Mouse (Mus musculus) lung, postnatal 10 days (tissue): ENCODE measurements around the gene Gm19402.
"Not testable (repeated sequence)": the region's sequence is repeated elsewhere in the genome, so short reads cannot be mapped to it uniquely, and the experiment has no call there.

Source experiments
- DNase-seq: peaks from one replicate; pipeline ENCODE4 v3.0.0; 2021

The Gm19402 gene

DNA sequence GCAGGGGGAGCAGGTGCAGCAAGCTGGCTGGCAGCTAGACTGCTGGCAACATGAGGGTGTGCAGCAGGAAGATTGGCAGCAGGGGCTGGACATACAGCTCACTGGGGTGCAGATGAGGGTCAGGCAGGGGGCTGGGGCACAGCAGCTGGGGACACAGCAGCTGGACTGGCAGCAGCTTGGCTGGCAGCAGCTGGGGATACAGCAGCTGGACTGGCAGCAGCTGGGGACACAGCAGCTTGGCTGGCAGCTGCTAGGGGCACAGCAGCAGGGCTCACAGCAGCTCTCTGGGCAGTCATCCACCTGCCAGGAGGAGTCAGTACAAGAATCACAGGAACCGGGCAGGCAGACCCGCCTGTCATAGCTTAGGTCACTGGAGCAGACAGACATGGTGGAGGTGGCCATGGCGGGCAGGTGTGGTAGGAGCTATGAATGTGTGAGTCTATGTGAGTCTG, at the start of gene Gm19402:
Gene Gm19402, minus strand, starts transcription at position 402 of the 452 bp plus-strand sequence.
- not testable (repeated sequence) for DNase-seq

DNA sequence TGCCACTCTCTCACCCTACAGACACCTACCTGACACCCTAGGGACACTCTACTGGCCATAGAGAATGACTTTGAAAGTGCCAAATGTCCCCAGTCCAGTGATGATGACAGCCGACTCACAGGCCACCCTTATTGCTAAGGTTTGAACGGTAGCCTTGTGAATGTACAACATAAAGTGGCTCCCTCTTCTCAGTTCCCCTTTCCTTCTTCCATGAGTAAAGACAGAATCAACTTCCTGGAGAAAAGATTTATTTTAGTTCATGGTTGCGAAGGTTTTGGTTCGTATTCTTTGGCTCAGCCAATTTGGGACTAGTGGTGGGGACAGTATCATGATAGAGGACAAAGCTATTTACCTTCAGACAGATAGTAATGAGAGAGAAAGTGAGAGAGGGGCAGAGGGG, 48.4 kb upstream of the Gm19402 start:
- DNase-seq: no peak

DNA sequence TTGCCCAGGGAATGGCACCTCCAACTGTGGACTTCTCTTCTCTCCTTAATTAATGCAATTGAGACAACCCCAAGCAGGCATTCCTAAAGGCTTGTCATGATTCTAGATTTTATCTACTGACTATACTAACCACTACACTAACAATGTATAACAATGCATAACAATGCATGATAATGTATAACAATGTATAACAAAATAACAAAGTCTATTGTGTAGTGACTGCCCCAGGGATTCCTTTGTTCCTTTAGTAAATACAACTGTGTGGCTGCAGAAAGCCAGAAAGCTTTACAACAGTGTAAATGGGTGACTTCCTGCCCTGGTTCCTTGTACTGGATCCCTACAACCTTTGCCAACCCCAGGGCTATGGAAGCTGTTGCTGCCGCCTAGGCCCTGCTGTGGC, 45.4 kb upstream of the Gm19402 start:
- no peak for DNase-seq

DNA sequence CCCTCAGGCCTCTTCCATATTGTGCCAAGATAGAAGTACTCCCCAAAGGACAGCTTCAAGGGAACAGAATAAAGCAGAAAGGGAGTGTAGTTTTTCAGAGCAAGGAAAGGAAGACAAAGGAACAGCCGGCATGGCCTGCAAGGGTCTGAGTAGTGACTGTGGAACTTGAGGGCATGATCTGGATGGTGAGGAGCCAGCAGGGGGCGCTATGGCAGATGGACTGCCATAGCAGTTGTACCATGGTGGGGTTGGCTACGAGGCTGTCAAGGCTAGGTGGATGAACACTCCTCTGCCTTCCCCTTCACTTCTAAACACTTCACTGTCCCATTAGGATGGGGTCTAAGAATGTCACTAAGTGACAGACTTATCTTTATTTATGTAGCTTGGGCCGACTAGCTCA, 38.7 kb upstream of the Gm19402 start:
- DNase-seq: no peak

DNA sequence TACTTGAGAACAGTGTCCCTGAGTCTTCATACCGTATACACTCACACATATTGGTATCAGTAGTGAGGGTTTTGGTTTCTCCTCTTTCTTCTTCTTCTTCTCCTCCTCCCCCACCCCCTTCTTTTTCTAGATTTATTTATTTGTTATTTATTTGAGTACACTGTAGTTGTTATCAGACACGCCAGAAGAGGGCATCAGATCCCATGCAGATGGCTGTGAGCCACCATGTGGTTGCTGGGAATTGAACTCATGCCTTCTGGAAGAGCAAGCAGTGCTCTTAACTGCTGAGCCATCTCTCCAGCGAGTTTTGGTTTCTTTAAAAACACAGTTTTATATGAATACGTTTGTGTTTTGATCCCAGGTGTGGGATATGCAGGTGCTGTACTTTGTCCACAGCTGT, 37.7 kb upstream of the Gm19402 start:
- DNase-seq: no peak

DNA sequence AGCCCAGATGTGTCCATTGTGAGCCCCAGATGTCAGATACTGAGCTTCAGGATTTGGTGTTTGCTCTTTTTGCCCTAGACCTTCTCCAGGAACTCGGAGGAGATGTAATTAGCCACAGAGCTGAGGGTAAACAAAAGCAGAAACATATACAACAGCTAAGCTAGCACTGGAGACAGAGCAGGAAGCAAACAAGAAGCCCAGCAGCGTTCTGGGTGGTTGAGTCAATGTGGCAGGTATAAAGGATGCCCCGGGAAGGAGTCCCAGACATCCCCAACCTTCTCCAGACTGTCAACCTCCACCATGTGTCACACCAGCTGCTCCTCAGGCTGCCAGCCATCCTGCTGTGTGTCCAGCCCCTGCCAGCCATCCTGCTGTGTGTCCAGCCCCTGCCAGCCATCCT, 35.6 kb upstream of the Gm19402 start, which contains the start of gene Gm10100:
Gene Gm10100, plus strand, starts transcription at position 301 of the 400 bp plus-strand sequence.
- DNase-seq: no peak

DNA sequence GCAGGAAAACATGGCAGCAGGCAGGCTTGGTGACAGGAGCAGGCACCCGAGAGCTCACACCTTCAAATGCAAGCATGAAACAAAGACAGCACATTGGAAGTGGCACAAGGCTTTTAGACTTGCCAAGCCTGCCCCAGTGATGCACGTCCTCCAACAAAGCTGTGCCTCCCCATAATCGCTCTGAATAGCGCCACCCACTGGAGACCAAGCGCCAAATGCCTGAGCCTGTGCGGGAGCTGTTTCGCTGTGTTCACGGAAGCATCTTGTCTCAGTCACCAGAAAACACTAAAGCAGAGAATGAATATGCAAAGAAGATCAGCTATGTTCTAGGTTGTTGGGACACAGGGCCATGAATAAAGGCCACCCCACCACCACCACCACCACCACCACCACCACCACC, 34.3 kb upstream of the Gm19402 start:
- no peak for DNase-seq

DNA sequence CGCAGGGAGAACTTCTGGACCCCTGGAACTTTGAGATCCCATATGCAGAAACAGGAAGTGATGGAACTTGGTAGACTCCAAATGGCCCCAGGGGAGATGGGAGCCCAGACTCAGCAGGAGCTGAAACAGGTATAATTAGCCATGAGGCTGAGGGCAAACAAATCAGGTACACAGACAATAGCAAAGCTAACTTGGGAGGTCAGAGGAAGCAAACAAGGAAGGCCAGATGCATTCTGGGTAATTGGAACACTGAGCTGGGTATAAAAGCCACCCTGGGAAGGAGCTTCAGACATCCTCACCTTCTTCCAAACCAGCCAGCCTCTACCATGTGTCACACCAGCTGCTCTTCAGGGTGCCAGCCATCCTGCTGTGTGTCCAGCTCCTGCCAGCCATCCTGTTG, 29.7 kb upstream of the Gm19402 start, which contains the start of gene Krtap12-1:
Gene Krtap12-1, plus strand, starts transcription at position 301 of the 400 bp plus-strand sequence.
- not testable (repeated sequence) for DNase-seq

DNA sequence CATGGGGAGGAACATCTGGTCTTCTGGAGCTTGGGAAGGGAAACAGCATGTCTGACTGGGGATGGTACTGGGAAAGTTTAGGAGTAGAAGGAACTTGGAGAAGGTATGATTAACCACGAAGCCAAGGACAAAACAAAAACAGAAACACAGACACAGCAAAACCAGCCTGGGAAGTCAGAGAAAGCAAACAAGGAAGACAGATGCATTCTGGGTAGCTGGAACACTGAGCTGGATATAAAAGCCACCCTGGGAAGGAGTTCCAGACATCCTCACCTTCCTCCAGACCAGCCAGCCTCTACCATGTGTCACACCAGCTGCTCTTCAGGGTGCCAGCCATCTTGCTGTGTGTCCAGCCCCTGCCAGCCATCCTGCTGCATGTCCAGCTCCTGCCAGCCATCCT, 24.9 kb upstream of the Gm19402 start, which contains the start of gene Gm10142:
Gene Gm10142, plus strand, starts transcription at position 301 of the 400 bp plus-strand sequence.
- no peak for DNase-seq

DNA sequence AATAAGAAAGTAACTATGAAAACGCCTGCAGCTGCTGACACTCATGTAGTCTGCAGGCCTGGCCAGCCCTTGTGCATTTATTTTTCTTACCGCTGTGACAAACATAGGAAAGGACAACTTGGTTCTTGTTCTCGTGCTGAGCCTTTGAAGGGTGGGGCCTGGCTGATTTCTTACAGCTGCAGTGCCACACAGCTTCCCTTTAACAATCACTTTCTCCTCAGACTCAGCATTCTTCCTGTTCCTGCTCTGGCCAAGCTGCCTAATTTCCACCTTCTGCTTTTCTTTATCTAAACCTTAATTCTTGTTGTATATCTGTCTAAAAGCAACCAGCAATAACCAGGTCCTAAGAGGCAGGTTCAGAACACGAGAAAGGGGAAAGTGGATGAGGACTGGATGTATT, 23.2 kb upstream of the Gm19402 start:
- DNase-seq: no peak

DNA sequence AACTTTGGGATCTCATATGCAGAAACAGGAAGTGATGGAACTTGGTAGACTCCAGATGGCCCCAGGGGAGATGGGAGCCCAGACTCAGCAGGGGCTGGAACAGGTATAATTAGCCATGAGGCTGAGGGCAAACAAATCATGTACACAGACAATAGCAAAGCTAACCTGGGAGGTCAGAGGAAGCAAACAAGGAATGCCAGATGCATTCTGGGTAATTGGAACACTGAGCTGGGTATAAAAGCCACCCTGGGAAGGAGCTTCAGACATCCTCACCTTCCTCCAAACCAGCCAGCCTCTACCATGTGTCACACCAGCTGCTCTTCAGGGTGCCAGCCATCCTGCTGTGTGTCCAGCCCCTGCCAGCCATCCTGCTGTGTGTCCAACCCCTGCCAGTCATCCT, 20.6 kb upstream of the Gm19402 start, which contains the start of gene Gm10024:
Gene Gm10024, plus strand, starts transcription at position 301 of the 400 bp plus-strand sequence.
- DNase-seq: not testable (repeated sequence)

DNA sequence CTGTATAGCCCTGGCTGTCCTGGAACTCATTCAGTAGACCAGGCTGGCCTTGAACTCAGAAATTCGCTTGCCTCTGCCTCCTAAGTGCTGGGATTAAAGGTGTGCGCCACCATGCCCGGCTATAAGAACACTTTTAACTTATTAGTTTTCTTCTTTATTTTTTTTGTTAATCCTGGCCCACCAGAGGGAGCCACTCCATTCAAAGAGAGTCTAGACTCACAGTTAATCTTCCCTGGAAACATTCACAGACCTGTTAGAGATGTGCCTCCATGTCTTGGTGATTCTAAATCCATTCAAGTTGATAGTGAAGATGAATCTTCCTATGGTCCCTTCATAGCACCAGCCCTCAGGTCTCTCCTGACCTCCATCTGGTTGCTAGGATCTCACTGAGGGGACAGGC, 19.3 kb upstream of the Gm19402 start:
- DNase-seq: no peak

DNA sequence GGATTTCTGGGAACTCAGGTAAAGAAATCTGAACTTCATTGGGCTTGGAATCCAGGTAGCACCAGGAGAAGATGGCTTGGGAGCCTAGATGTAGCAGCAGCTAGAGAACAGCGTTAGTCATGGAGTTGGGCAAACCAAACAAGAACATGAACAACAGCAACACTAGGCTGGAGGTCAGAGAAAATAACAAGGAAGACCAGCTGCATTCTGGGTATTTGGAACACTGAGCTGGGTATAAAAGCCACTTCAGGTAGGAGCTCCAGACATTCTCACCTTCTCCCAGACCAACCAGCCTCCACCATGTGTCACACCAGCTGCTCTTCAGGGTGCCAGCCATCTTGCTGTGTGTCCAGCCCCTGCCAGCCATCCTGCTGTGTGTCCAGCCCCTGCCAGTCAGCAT, 15.8 kb upstream of the Gm19402 start, which contains the start of gene Gm10272:
Gene Gm10272, plus strand, starts transcription at position 301 of the 400 bp plus-strand sequence.
- DNase-seq: no peak

DNA sequence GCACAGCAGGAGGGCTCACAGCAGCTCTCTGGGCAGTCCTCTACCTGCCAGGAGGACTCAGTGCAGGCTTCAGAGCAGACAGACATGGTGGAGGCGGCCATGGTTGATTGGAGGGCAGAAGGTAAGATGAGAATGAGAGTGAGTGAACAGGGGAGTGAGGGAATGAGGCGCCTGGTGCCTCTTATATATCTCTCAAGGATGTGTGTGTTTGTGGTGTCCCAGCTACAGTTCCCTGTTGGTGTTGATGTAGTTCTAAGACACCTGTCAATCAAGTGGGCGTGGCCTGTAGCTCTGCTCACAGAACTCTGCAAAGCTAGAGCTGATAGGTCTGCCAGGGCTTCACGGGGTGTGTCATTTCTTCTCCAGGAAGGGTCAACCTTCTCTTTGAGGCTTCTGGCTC, 6.6 kb upstream of the Gm19402 start, which contains the start of gene Gm9508:
Gene Gm9508, minus strand, starts transcription at position 101 of the 400 bp plus-strand sequence.
- DNase-seq: no peak

DNA sequence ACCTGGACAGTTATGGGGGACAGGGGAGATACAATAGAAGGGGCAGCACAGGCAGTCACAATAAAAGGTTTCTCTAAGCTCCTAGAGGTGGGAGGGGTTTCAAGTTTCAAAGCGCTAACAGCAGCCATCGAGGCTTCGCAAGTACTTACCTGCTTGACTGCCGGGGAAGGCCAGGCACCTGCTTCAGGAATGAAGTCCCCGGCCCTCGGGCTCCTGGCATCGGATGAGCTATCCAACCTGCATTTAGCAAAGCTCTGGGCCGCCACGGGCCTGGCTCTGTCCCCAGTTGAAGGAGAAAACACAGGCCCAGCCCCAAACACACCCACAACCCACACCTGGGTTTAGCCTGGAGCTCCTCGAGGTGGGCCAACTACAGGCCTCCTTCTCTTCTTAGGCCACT, 3.5 kb downstream of the Gm19402 start:
- DNase-seq: no peak

DNA sequence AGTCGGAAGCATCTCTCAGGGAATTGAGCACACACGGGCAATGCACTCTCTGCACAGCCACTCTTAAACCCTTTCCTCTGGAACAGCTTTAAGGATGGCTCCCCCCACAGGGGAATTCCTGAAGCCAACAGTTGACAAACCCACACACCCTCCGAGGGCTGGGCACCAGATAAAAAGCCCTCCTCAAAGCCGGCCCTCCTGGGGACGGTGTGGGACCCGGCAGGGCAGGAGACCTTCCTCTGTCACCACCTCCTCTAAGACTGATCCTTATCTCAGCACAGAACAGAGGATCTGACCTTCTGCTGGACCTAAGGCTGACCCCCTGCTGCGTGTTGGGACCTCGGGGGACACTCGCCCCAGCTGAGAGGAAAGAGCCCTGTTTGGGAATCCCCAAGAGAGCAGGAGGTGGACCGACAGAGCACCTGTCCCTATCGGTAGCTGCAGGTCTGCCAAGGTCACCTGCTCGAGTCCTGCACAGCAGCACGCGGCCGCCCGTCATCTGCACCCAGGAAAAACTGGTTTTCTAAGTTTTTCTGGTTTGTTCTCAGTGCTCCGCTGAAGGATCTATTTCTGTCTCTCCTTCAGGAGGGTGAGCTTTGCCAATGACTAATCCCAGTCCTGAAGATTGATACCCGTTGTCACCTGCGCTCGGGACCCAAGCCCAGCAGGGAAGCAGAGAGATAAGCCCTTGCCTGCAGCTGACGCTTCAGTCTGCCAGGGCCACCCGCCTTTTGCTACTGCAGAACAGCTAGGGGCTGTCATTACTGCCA, 4.5 kb downstream of the Gm19402 start, which contains the start of gene Tspear:
Gene Tspear, plus strand, starts transcription at position 675 of the 770 bp plus-strand sequence.
- DNase-seq: no peak

DNA sequence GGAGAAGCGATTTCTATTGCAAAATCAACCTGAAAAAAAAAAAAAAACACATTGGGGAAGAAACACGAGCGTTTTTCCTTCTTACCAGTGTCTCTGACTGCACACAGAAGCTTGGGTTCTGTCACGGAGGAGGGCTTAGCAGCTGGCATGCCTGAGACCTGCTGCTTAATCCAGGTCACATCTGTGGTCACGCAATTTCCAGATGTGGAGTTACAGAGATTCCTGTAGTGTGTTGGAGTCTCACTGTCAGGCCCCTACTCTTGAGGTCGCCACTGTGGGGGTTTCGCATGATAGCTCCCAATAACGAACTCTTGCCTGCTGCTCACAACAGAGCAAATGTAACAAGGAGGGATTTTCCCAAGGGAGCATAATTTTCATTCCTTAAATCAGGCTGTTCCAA, 6.4 kb downstream of the Gm19402 start:
- DNase-seq: no peak

DNA sequence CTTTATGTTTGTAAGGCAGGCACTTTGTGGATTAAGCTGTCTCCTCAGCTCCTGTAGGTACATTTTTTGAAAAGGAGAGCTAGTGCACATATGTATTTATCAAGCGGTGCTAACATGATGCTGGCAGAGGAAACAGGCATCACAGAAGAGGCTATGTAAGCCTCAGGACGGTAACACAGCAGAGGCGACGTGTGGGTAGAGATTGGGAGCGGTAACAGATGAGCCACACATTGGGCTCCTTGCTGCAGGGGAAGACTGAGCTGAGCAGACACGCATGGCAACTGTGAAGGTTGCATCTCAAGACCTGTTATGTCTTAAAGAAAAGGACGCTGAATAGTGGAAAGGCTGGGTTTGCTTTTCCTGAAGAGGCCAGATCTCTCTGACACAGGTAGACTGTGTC, 7.6 kb downstream of the Gm19402 start:
- DNase-seq: no peak

DNA sequence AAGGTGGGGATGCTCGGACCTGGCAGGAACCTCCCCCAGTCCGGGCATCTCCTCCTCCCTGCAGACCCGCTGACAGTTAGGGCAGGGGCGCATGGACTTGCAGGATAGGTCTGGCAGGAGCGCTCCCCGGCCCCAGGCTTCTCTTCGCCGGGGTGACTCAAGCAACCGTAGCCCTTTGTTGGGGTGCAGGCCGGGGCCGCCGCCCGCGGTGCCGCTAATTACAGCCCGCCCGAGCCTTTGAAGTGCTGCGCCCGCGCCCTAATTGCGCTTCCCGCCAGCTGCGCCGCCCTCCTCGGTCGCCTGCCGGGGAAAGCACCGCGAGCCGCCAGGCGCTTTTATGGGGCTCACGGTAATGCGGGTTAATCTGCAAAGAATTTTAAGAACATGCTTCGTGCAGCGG, 13.0 kb downstream of the Gm19402 start:
- DNase-seq: no peak

DNA sequence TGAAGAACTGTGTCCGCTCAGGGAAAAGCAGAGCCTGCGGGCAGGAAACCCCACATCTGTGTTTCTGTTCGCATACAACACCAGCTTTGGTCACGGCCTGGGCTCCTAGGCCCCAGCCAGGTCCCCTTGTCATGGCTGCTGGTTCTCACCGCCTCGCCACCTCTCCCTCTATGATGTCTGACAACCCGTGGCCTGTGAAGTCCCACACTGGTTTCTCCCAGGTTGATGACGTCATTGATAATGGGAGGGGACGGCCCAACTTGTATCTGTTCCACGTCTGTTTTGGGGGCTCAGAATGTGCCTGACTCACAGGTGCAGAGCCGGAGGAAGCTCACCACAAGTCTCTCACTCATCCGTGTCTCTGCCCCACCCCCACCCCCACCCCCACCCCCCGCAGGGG, 16.8 kb downstream of the Gm19402 start:
- DNase-seq: no peak

DNA sequence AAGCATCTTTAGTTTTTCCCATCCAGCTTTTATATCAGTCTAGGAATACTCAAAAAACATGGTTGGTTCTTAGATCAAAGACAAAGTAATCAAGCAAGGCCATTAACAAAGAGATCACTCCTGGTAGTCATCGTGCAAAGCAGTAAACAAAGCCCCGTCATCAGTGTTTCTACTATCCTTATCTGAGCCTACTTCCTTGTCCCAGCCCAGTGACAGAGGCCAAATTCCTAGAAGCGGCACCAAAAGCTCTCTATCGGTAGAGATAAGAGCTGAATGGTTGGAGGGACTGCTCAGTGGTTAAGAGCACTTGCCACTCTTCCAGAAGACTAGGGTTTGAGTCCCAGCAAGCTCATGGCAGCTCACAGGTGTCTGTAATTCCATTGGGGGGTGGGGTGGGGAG, 19.0 kb downstream of the Gm19402 start:
- DNase-seq: no peak

DNA sequence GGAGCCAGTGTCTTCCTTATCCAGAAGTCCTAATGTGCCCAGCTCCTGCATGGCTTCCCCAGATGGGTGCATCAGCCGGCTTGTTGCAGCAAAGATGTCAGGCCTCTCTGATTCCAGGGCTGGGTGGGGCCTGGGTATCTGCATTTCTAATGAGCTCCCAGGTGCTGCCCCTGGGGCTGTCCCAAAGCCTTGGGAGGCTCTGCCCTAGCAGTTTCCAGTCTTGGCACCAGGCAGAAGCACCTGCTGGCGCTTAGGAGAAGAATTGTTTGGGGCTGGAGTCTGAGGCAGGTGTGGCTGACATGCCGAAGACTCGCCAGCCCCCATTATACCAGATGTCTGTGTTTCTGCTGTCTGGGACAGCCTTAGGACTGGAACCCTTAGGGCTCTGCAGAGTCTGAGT, 19.8 kb downstream of the Gm19402 start:
- no peak for DNase-seq

DNA sequence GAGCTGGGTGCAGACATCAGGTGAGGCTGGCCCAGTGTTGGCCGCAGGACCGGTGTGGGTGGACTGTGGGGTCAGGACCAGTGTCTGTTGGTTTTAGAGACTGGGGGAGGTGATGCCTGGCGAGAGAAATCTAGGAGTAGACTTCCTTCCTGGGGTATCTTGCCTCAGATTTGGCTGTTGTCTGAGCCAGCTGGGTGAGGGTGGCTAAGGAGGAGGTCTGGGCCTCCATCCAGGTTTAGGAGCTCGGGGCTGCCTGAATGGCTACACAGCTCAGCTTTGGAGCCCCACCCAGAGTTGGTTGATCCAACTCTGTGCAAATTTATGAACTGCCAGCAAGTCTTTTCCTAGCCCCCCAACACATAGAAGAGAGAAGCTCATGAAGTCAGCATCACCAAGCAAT, 23.2 kb downstream of the Gm19402 start:
- peak; percentile 42 for DNase-seq

DNA sequence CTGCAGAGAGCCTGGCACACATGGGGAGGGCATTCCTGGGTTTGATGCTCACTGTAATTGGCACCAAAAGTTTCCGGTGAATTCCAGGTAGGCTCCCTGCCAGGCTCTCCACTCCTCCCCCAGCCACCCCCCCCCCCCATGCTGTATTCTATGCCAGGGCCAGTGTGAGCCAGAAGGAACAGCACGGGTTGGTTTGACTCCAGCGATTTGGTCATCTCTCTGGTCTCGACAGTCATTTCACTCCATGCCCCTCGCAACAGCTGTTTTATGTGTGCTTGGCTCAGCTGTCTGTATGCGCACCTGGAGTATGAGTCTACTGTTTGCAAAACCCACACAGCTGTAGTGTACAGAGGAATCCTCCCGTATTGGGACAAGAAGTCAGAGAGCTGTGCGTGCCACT, 24.2 kb downstream of the Gm19402 start:
- peak; percentile 34 for DNase-seq
